Mouse (Mus musculus) mature B cell (primary cell): ENCODE measurements around the gene AI661453.
"Not testable (repeated sequence)": the region's sequence is repeated elsewhere in the genome, so short reads cannot be mapped to it uniquely, and the experiment has no call there.

Experiments
- in situ Hi-C: fragments of 300-500 bp; cut with MboI; formaldehyde crosslinking; loops from 2 replicates; pipeline ENCODE4 v1.14.3; 2019

The AI661453 gene

DNA sequence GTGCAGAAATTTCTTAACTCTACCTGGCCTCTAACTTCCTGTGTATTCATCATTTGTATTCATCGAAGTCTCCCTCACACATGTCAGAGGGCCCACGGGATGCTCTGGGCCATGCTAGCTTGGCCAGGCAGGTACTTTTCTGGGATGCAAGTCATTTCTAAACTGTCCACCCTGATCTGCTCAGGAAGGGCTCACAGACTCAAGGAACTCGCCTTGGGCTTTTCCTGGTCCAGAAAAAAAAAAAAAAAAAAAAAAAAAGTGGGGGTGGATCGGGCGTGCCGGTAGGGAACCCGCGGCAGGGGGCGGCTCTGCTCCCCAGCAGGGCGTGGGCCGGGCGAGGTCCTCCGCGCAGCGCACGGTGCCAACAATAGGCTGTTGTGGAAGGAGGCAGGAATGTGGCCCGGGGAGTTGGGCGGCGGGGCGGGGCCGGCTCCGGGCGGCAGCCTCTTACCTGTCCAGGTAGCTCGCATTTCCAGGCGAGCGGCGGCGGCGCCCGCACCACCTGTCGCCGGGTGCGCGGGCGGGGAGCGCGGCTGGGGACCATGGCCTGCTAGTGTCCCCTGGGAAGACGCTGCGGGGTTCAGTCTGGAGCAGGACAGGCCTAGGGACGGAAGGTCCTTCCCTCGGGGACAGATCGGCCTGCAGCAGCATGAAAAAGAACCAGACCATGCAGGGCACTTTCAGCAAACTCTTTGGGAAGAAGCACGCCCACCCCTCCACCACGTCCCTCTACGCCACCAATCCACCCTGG is at the start of gene AI661453:
AI661453 (plus strand) TSS at position 460 of the 751 bp plus-strand sequence.
- in situ Hi-C loops, result no loop called here

- in situ Hi-C loops, result no loop called here
These were observed 49.8 kb upstream of the AI661453 start for GRCm38 (mm10) chr17:47386649-47387048.

- in situ Hi-C loops, result no loop called here
These were observed 42.1 kb upstream of the AI661453 start for GRCm38 (mm10) chr17:47394223-47394869.

DNA sequence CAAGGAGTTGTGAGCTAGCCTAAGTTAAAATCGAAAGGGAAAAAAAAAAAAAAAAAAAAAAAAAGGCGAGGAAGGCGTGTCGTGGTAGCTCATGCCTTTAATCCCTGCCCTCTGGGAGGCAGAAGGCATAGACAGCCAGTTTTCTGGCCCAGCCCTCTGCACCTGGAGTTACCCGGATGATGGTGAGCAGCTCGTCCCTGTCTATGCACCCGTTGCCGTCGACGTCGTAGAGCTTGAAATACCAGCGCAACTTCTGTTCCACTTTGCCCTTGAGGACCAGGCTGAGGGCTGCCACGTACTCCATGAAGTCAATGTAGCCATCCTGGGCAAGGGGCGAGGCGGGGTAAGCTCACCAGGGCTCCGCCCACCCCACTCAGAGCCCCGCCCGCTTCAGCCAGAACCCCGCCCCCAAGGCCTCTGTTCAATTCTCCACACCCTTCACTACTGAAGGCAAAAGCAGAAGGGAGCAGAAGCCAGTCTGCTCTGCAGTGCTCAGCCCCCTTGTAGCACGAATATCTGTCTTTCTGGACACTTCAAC is 41.0 kb upstream of the AI661453 start:
- in situ Hi-C loops, result no loop called here

DNA sequence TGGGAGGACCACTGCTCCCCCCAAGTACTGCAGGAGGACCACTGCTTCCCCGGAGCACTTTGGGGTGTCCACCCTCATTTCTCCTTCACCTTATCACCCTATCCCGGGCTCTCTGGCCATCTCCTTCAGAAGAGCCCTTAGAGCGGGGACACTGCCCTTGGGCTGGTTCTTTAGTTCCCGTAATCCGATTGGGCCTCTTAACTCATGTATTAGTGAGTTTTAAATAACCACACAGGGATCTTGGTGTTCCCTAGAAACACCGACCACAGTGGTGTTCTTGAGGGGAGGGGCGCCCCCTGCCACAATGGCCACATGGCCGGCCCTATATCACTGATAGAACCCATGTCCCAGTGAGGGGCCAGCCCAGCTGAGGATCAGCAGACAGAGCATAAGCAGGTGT is 37.3 kb upstream of the AI661453 start:
- in situ Hi-C loops, result no loop called here

DNA sequence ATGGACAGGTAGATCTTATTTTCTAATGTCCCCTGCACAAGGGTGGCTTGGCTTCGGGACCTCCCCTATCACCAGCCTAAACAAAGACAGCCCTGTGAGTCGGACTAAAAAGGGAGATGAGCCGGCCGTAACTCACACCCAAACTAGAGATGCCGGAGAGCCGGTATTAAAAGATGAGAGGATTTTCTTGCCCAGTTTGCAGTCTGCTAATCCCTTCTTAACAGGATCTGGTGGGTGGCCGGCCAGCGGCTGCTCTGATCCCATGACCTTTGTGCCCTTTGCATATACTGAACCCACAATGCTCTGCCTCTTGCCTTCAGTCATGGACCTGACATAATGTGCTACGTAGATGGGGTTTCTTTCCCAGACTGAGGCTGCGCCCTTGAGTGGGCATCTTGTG is 36.0 kb upstream of the AI661453 start, which contains the start of gene Guca1a:
Guca1a (minus strand) TSS at position 134 of the 400 bp plus-strand sequence.
- in situ Hi-C loops, result no loop called here

DNA sequence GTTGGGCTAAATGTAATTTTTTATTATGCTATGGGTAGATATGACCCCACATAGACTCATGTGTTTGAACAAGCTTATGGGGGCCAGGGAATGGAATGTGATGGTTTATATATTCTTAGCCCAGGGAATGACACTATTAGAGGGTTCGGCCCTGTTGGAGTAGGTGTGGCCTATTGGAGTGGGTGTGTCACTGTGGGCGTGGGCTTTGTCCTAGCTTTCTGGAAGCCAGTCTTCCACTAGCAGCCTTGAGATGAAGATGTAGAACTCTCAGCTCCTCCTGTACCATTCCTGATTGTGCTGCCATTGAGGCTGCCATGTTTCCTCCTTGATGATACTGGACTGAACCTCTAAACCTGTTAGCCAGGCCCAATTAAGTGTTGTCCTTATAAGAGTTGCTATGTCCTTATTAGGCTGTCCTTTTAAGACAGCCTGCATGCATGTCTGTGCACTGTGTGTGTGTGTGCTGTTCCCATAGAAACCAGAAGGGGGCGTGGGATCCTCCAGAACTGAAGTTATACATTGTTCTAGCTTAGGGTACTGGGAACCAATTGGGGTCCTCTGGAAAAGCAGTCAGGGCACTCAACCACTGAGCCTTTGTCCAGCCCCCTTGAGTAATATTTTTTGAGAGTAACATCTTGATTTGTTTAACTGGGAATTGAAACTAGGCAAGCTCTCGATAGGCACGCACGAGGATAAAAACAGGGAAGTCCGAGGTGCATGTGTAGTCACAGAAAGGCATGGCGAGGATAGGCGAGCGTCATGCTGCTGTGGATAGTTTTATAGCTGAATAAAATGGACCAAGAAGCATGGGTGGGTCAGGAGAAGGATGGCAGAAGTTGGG is 28.5 kb upstream of the AI661453 start:
- in situ Hi-C loops, result no loop called here

DNA sequence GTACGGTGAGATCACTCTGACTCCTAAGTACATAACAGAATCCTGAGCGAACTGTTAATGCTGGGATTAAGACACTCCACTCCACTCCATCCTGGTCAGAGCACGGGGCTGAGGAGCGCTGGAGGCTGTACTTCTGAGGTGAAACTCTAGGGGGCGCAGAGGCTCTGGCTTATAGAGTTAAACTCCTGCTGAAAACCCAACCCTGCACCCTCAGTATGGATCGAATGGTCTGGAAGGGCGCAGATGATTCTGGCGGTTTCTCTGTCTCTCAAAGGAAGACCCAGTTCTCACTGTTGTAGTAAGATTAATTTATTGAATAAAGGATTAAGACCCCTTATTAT is 27.9 kb upstream of the AI661453 start:
- in situ Hi-C loops, result no loop called here

DNA sequence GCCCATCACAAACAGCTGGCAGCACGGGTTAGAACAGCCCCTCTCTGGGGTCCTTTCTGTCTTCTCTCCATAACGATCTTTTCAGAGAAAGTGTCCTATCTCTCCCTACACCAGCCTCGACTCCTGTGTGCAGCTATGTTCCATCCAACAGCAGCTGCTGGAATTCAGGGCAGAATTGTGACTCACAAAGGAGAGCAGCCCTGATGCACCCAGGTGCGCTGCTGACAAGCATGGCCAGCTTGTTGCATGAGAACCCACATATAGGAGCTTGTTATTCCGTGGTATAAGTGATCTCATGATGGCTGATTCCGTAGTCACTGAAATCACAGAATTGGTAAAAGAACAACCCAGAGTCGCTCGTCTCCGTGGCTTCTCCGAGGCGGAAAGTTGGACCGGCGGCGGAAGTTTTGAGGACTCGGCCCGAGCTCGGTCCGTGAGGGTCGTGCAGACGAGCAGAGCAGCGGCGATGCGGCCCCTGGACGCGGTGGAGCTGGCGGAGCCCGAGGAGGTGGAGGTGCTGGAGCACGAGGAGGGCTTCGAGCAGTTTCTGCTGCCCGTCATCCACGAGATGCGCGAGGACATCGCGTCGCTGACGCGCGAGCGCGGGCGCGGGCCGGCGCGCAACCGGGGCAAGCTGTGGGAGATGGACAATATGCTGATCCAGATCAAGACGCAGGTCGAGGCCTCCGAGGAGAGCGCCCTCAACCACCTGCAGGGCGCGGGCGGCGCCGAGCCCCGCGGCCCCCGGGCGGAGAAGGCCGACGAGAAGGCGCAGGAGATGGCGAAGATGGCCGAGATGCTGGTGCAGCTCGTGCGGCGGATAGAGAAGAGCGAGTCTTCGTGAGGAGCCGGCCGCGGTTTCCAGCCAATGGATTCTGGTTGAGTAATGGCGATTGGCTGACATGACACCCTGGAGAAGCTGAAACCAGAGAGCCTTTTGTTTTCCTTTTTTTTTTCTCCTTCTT is 26.2 kb upstream of the AI661453 start:
- in situ Hi-C loops, result not testable (repeated sequence)

DNA sequence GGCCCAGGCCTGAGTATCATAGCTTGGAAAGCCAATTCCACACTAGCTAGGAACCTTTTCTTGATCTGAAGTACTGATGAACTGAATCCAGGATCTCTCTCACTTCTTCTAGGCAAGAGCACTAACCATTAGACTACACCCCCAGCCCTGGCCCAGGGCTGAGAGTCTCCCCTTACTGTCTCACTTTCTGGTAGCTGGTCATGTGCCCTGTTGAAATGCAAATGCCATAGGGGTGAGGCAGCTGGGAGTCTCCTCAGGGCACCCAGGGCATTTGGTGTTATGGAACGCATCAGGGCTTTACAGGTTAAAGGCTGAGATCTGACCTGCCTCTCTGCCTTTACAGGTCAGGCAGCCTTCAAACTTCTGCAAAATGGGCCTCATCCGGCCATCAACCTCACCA is 16.2 kb upstream of the AI661453 start:
- in situ Hi-C loops, result no loop called here

GRCm38 (mm10) chr17:47421566-47421965 is 14.8 kb upstream of the AI661453 start:
- in situ Hi-C loops, result no loop called here

DNA sequence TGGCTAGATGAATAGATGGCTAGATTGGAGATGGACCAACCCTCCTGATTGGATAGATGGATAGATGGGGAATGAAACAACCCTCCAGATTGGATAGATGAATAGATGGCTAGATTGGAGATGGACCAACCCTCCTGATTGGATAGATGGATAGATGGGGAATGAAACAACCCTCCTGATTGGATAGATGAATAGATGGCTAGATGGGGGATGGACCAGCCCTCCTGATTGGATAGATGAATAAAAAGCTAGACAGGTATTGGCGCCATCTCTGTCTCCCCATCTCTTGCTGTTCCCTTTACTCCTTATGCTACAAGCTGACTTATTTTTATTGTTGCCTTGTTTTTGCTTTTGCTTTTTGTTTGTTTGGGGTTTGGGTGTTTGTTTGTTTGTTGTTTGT is 13.8 kb upstream of the AI661453 start:
- in situ Hi-C loops, result not testable (repeated sequence)

DNA sequence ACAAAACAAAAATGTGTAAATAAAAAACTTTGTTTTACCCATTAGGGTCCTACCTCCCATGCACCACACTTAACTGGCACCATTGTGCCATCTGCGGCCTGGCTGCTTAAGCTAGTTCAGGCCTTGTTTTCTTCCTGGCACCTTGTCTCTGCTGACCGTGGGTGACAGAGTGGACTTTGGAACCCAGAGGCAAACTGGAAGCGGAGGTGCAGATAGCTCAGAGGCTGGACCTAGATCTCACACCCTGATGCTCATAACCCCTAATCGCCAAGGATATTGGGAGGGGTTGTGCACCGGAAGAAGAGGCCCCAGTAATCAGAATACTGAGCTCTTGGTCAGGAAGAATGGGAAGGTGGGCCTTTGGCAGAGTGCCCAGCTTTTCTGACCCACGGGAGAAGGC is 12.2 kb upstream of the AI661453 start:
- in situ Hi-C loops, result no loop called here

DNA sequence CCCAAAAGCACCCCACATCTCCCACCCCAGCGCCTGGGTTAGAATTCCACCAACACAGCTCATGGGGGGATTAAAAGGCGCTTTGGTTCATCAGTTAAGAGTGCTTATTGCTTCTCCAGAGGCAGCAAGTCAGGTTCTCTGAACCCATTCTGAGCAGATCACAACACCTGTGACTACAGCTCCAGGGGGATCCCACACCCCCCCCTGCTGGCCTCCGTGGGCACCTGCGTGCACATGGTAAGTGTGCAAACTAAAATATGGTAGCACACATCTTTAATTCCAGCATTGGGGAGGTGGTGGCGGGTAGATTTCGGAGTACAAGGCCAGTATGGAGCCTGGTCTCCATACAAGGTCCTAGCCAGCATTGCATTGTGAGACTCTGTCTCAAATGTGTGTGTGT is 9.1 kb upstream of the AI661453 start:
- in situ Hi-C loops, result no loop called here

GRCm38 (mm10) chr17:47428831-47429304 is 7.5 kb upstream of the AI661453 start:
- in situ Hi-C loops, result no loop called here

GRCm38 (mm10) chr17:47430815-47431214 is 5.6 kb upstream of the AI661453 start:
- in situ Hi-C loops, result no loop called here

DNA sequence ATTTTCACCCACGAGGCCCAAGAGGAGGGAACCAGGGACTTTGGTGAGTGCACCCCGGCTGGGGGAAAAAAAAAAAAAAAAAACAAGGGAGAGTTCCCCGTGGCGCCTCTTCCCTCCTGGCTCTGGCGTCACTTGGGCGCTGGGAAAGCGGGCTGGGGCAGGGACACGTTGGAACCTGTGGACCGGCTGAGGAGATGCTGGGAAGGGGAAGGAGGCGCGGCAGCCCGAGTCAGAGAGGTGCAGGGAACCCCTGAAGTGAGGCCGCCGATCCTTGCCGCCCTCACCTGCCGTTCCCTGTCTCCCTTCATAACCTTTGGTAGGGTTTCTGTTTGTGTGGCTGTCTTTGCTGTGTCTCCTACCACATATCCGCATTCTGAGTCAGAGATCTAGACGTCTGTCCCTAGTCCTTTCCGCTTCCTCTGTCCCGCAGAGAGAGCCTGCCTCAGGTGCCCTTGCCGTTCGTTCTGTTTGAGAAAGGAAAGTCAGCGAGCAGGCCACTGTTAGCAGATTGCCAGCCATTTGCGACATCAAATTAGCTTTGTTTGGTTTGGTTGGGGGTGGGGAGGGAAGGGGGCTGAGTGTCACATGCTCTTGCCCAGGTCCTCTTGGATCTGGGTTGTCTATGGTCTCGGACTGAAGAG is 612 bp downstream of the AI661453 start, which contains the start of gene 1700001C19Rik:
1700001C19Rik (minus strand) TSS at position 470 of the 641 bp plus-strand sequence.
- in situ Hi-C loops, result no loop called here

DNA sequence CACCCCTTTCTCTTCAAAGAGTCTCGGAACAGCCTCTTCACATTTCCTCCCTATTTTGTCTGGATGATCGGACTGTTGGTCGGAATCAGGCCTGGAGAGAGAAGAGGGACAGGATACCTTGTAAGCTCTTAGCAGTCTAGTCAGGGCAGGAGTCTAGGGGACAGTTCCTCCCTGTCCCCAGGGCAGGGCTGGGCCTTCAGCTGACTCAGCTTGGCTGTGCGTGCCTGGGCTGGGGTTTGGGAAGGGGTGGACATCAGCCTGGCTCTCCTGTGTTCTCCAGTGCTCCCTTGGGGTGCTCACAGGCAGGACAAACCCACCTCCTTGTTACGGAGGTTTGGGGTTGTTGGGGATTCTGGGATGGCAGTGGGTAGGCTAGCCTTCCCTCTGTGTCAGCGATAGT is 2.2 kb downstream of the AI661453 start:
- in situ Hi-C loops, result no loop called here

GRCm38 (mm10) chr17:47439396-47440028 is 3.1 kb downstream of the AI661453 start:
- in situ Hi-C loops, result no loop called here

- in situ Hi-C loops, result no loop called here
These were observed 4.0 kb downstream of the AI661453 start for GRCm38 (mm10) chr17:47440359-47440890.
